Mouse (Mus musculus) CH12.LX (cell line): ENCODE measurements around the gene Pex7. TPM values are rescaled to one million over a fixed set of nuclear protein-coding genes. Genes with fewer than 3 reads are reported as not detected.
A peak's percentile ranks its signal among the peaks of the same experiment; 100 is the strongest.

Experiments
- DNase-seq: peaks from one replicate; pipeline ENCODE4 v3.0.0-alpha.2; 2013; ENCODE audit errors: extremely low read depth
- H3K27ac ChIP-seq: 2 replicates; pipeline ENCODE4 v1.5.1; 2012; ENCODE audit warnings: low read depth, mild to moderate bottlenecking, control low read depth, moderate library complexity; ENCODE audit not compliant: insufficient read depth
- H3K27me3 ChIP-seq: replicated peaks from 2 replicates; pipeline ENCODE3; 2012; ENCODE audit warnings: inconsistent platforms
- H3K36me3 ChIP-seq, 2 experiments: replicated peaks in 1 of 2; 2 replicates each; pipeline versions ENCODE3 to v1.6.1; 2012; ENCODE audit warnings: inconsistent platforms in 1 of 2, low read length in 1 of 2, mild to moderate bottlenecking in 1 of 2, mixed read lengths in 1 of 2, moderate library complexity in 1 of 2; ENCODE audit not compliant: control insufficient read depth in 1 of 2, insufficient read depth in 1 of 2
- H3K4me1 ChIP-seq, 2 experiments: 2 replicates each; pipeline ENCODE4 v1.6.1; 2012; ENCODE audit warnings: inconsistent platforms in 1 of 2, moderate library complexity in 1 of 2; ENCODE audit not compliant: insufficient read depth in 2 of 2, control insufficient read depth in 1 of 2
- H3K4me2 ChIP-seq: 2 replicates; pipeline ENCODE4 v1.6.1; 2012; ENCODE audit warnings: low read depth, mild to moderate bottlenecking, control low read depth; ENCODE audit not compliant: poor library complexity, insufficient read depth, severe bottlenecking
- H3K4me3 ChIP-seq, 3 experiments: fragments of 150-350 bp in 1 of 3; sonication (generic) in 1 of 3; replicated peaks in 1 of 3; 2 replicates each; pipeline versions ENCODE3 to v1.5.1; 2011 to 2012; ENCODE audit warnings: low read depth in 2 of 3, low read length in 2 of 3, mild to moderate bottlenecking in 2 of 3, moderate library complexity in 2 of 3, control low read depth in 1 of 3, improper control_type of control experiment in 1 of 3, inconsistent platforms in 1 of 3, mixed read lengths in 1 of 3; ENCODE audit not compliant: poor library complexity in 1 of 3
- H3K79me2 ChIP-seq: replicated peaks from 2 replicates; pipeline ENCODE4 v1.6.1; 2012; ENCODE audit warnings: mild to moderate bottlenecking, moderate library complexity; ENCODE audit not compliant: control insufficient read depth, poor library complexity, insufficient read depth, severe bottlenecking; ENCODE audit errors: extremely low read depth
- H3K9ac ChIP-seq: 2 replicates; pipeline ENCODE4 v1.6.1; 2012; ENCODE audit warnings: low read depth, mild to moderate bottlenecking, control low read depth, moderate library complexity; ENCODE audit not compliant: insufficient read depth
- H3K9me3 ChIP-seq: replicated peaks from 2 replicates; pipeline ENCODE3; 2012; ENCODE audit warnings: low read length, inconsistent platforms, mixed read lengths
- CHD1 ChIP-seq: IDR thresholded peaks from 2 replicates; pipeline ENCODE4 v1.6.1; 2012; ENCODE audit warnings: low read depth, low read length, improper control_type of control experiment, inconsistent platforms
- CHD2 ChIP-seq: IDR thresholded peaks from 2 replicates; pipeline ENCODE4 v1.6.1; 2011; ENCODE audit warnings: low read length, improper control_type of control experiment
- ELF1 ChIP-seq: IDR thresholded peaks from 2 replicates; pipeline ENCODE4 v1.6.1; 2014; ENCODE audit warnings: low read depth, mild to moderate bottlenecking, inconsistent platforms, low read length, improper control_type of control experiment
- EP300 ChIP-seq: IDR thresholded peaks from 2 replicates; pipeline ENCODE4 v1.6.1; 2011; ENCODE audit warnings: low read length, improper control_type of control experiment
- ETS1 ChIP-seq: conservative IDR thresholded peaks from 2 replicates; pipeline ENCODE4 v1.6.1; 2012; ENCODE audit warnings: low read depth, mild to moderate bottlenecking, inconsistent platforms, low read length, improper control_type of control experiment, moderate library complexity
- HCFC1 ChIP-seq: IDR thresholded peaks from 2 replicates; pipeline ENCODE4 v1.6.1; 2012; ENCODE audit warnings: low read depth, mild to moderate bottlenecking, inconsistent platforms, low read length, improper control_type of control experiment
- MAX ChIP-seq: IDR thresholded peaks from 2 replicates; pipeline ENCODE4 v1.6.1; 2011; ENCODE audit warnings: low read length, improper control_type of control experiment
- MAZ ChIP-seq: IDR thresholded peaks from 2 replicates; pipeline ENCODE4 v1.6.1; 2012; ENCODE audit warnings: low read depth, mild to moderate bottlenecking, inconsistent platforms, low read length, improper control_type of control experiment, moderate library complexity
- MXI1 ChIP-seq: IDR thresholded peaks from 2 replicates; pipeline ENCODE4 v1.6.1; 2011; ENCODE audit warnings: mild to moderate bottlenecking, low read depth, low read length, improper control_type of control experiment
- NRF1 ChIP-seq: IDR thresholded peaks from 2 replicates; pipeline ENCODE4 v1.6.1; 2014; ENCODE audit warnings: low read depth, mild to moderate bottlenecking, inconsistent platforms, low read length, improper control_type of control experiment, moderate library complexity
- POLR2A ChIP-seq: IDR thresholded peaks from 2 replicates; pipeline ENCODE4 v1.6.1; 2011; ENCODE audit warnings: low read depth, mild to moderate bottlenecking, improper control_type of control experiment, low read length
- RCOR1 ChIP-seq: conservative IDR thresholded peaks from 2 replicates; pipeline ENCODE4 v1.6.1; 2012; ENCODE audit warnings: low read depth, mild to moderate bottlenecking, inconsistent platforms, low read length, improper control_type of control experiment
- SMC3 ChIP-seq: IDR thresholded peaks from 2 replicates; pipeline ENCODE4 v1.6.1; 2011; ENCODE audit warnings: low read depth, low read length, improper control_type of control experiment
- UBTF ChIP-seq: IDR thresholded peaks from 2 replicates; pipeline ENCODE4 v1.6.1; 2012; ENCODE audit warnings: low read depth, mild to moderate bottlenecking, inconsistent platforms, low read length, improper control_type of control experiment, moderate library complexity
- ZNF384 ChIP-seq: IDR thresholded peaks from 2 replicates; pipeline ENCODE4 v1.6.1; 2012; ENCODE audit warnings: low read depth, low read length, improper control_type of control experiment, inconsistent platforms
- dilution Hi-C: fragments of 300-500 bp; cut with MboI; formaldehyde crosslinking; loops from 2 replicates; pipeline ENCODE4 v1.14.3; 2020; ENCODE audit warnings: low sequenced_read_pairs; ENCODE audit not compliant: extremely low pct_unique_long_range_greater_than_20kb, extremely low pct_ligation_motif_present
- in situ Hi-C: fragments of 300-500 bp; cut with MboI; formaldehyde crosslinking; loops from 3 replicates; pipeline ENCODE4 v1.14.3; 2019; ENCODE audit warnings: low sequenced_read_pairs, low pct_ligation_motif_present, low pct_unique_long_range_greater_than_20kb, mixed read lengths
- polyA plus RNA-seq: library from polyadenylated mRNA; unstranded; fragments of >175 nt; gene quantifications from 2 replicates; pipeline ENCODE4 v1.2.1, GENCODE M21; 2012; ENCODE audit warnings: low read depth; ENCODE audit not compliant: insufficient read length
- total RNA-seq, 2 experiments: library from RNA; depleted of rRNA; stranded (reverse); fragments of 300-350 nt in 1 of 2; fragments of >200 nt in 1 of 2; gene quantifications; 2 replicates each; pipeline ENCODE4 v1.2.3; 2012 to 2014

Gene Pex7
- total and polyA plus RNA-seq, 3 experiments, result 26.5 to 53.6 (median 30.2) TPM

DNA sequence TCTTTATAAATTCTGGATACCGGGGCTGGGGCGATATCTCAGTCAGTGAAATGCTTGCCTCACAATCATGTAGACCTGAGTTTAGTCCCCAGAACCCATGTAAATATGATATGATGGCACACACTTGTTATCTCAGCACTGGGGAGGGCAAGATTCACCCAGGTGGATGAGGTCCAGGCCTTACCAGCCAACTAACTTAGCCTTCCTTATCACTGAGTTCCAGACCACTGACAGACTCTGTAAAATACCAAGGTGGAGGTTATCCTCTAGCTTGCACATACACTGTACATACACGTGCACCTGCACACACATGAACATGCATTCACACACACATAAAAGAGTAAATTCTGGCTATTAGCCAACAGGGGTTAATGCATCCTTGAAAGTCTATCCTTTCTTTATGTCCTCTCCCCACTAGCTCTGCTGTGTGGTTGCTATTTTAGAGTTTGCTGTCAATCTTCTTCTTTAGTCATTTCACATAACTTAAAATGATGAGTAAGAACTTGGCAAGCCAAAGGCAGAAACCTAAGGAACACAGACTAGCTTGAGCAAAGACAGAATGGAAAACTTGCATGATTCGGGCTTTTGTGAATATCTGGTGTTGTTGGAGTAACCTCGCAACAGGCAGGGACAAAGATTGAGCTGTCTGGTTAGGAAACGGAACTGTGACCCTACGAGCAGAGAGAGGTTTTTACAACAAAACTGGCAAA is 51.7 kb downstream of the Pex7 start:
- Histone ChIP-seq H3K4me1 (peaks cover 7 to 29% of the 10 kb centered on the region in 2 experiments), H3K27me3 (peaks cover 20% of the 10 kb centered on the region), H3K4me3 (no peak overlapping the region), H3K27ac (no peak overlapping the region), H3K36me3 (peaks cover 0 to 9% of the 10 kb centered on the region in 2 experiments), H3K9me3 (peaks cover under 1% of the 10 kb centered on the region), H3K4me2 (no peak overlapping the region), H3K9ac (no peak overlapping the region), H3K79me2 (no peaks in the 10 kb centered on the region)
- dilution Hi-C loops (no loop called here), in situ Hi-C loops (no loop called here)
- DNase-seq, result no peak
- no peak for TF ChIP-seq SMC3
- no peak for TF ChIP-seq MAX
- TF ChIP-seq CHD1, result no peak
- TF ChIP-seq CHD2, result no peak
- no peak for TF ChIP-seq UBTF
- no peak for TF ChIP-seq POLR2A
- TF ChIP-seq MXI1, result no peak
- TF ChIP-seq NRF1, result no peak
- TF ChIP-seq RCOR1, result no peak
- TF ChIP-seq ZNF384, result no peak
- no peak for TF ChIP-seq HCFC1

DNA sequence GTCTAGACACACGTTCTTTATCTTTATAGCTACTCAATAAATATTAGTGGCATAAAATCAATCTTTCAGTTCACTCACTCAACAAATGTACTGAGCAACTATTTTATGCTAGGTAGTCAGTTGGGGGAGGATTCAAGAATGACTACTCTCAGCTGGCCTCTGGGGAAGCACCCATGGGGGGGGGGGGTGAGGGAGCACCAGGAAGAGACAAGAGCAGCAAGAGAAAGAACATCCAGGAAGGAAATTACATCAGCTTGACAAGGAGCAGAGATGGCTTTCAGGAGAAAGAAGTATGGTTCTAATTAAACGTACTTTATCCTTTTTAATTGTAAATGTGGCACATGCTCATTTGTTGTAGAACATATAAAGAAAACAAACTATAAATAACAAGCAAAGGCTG is 53.9 kb downstream of the Pex7 start:
- no peak overlapping the region for H3K4me3 ChIP-seq
- H3K27ac ChIP-seq, result no peak overlapping the region
- in situ Hi-C loops (no loop called here), dilution Hi-C loops (no loop called here)
- H3K9me3 ChIP-seq, result peaks cover 14% of the 10 kb centered on the region
- H3K36me3 ChIP-seq, result peaks cover 0 to under 1% of the 10 kb centered on the region in 2 experiments
- DNase-seq, result peak; percentile 59
- no peak overlapping the region for H3K9ac ChIP-seq
- H3K27me3 ChIP-seq, result peaks cover 35% of the 10 kb centered on the region
- H3K4me2 ChIP-seq, result no peak overlapping the region
- TF ChIP-seq MAZ (peak; percentile 89), ELF1 (peak; percentile 67), EP300 (no peak), ETS1 (peak; percentile 44; the same call in 1 of the 2 replicates)
- peaks cover 14 to 38% of the 10 kb centered on the region in 2 experiments for H3K4me1 ChIP-seq
- no peaks in the 10 kb centered on the region for H3K79me2 ChIP-seq
